Mouse (Mus musculus) embryonic facial prominence, embryonic 13.5 days (tissue): ENCODE measurements around the gene Orc3. TPM values are rescaled to one million over a fixed set of nuclear protein-coding genes. Genes with fewer than 3 reads are reported as not detected.

Experiments used
- ATAC-seq: fragments of 200-750 bp; cut with Nextera tagmentation; 2 replicates; pipeline ENCODE4 v1.8.0; 2017; ENCODE audit warnings: low read depth; ENCODE audit not compliant: insufficient number of reproducible peaks, insufficient read depth, low FRiP score, low TSS enrichment
- H3K27ac ChIP-seq: fragments of 300-500 bp; sonication (generic); 2 replicates; pipeline ENCODE4 v1.5.1; 2015; ENCODE audit warnings: moderate library complexity, mild to moderate bottlenecking, inconsistent platforms
- H3K27me3 ChIP-seq: fragments of 300-500 bp; sonication (generic); 2 replicates; pipeline ENCODE4 v1.6.1; 2015; ENCODE audit warnings: mild to moderate bottlenecking, inconsistent platforms
- H3K36me3 ChIP-seq: fragments of 300-500 bp; sonication (generic); 2 replicates; pipeline ENCODE4 v1.6.1; 2015; ENCODE audit warnings: mild to moderate bottlenecking, inconsistent platforms
- H3K4me1 ChIP-seq: fragments of 300-500 bp; sonication (generic); 2 replicates; pipeline ENCODE4 v1.6.1; 2015; ENCODE audit warnings: inconsistent platforms
- H3K4me2 ChIP-seq: fragments of 300-500 bp; sonication (generic); 2 replicates; pipeline ENCODE4 v1.6.1; 2015; ENCODE audit warnings: moderate library complexity, mild to moderate bottlenecking, inconsistent platforms
- H3K4me3 ChIP-seq: fragments of 300-500 bp; sonication (generic); 2 replicates; pipeline ENCODE4 v1.5.1; 2015; ENCODE audit warnings: mild to moderate bottlenecking, inconsistent platforms
- H3K9ac ChIP-seq: fragments of 300-500 bp; sonication (generic); 2 replicates; pipeline ENCODE4 v1.6.1; 2015; ENCODE audit warnings: mild to moderate bottlenecking, inconsistent platforms
- H3K9me3 ChIP-seq: fragments of 300-500 bp; sonication (generic); 2 replicates; pipeline ENCODE4 v1.6.1; 2016; ENCODE audit warnings: inconsistent platforms
- WGBS: fragments of 180-500 bp; shearing (Covaris S2); methylation state at CpG from one replicate; pipeline ENCODE4 v1.1.7; 2015; ENCODE audit warnings: mixed read lengths; 5-methylcytosine and 5-hydroxymethylcytosine counted together
- polyA plus RNA-seq: library from polyadenylated mRNA; unstranded; fragments of >200 nt; fragmentation: Nextera tagmentation; extraction: Ambion mirVana; gene quantifications from 2 replicates; pipeline ENCODE4 v1.2.1, GENCODE M21; 2015

Gene Orc3
- polyA plus RNA-seq, 1 experiment from 2014 or later = 91.3 TPM

GRCm38 (mm10) chr4:34550748-34551097 is 64.0 kb downstream of the Orc3 start, which contains the start of gene Akirin2:
Gene Akirin2 (plus strand): TSS chr4:34550937.
- WGBS = under 1% methylated on average over 21 of the region's 53 CpGs
- no peak; the same call in 1 of the 2 replicates for ATAC-seq
- Histone ChIP-seq H3K4me1 (peaks cover 12% of the 10 kb centered on the region), H3K36me3 (peaks cover 6% of the 10 kb centered on the region; the same call in 1 of the 2 replicates), H3K4me2 (peak within 1 kb of the TSS; percentile 71), H3K27me3 (no peaks in the 10 kb centered on the region), H3K9me3 (no peaks in the 10 kb centered on the region), H3K27ac (peak within 1 kb of the TSS; percentile 96), H3K4me3 (peak within 1 kb of the TSS; percentile 97), H3K9ac (peak within 1 kb of the TSS; percentile 98)

GRCm38 (mm10) chr4:34549981-34550747 is 64.6 kb downstream of the Orc3 start:
- Histone ChIP-seq H3K9ac (peak overlapping the region; percentile 98), H3K27ac (peak overlapping the region; percentile 96), H3K4me1 (peaks cover 6% of the 10 kb centered on the region), H3K9me3 (no peaks in the 10 kb centered on the region), H3K4me2 (peak overlapping the region; percentile 71), H3K27me3 (no peaks in the 10 kb centered on the region), H3K36me3 (peaks cover under 1% of the 10 kb centered on the region; the same call in 1 of the 2 replicates), H3K4me3 (peak overlapping the region; percentile 97)
- peak; percentile 91 for ATAC-seq
- 2% methylated on average over 38 of the region's 38 CpGs for WGBS

DNA sequence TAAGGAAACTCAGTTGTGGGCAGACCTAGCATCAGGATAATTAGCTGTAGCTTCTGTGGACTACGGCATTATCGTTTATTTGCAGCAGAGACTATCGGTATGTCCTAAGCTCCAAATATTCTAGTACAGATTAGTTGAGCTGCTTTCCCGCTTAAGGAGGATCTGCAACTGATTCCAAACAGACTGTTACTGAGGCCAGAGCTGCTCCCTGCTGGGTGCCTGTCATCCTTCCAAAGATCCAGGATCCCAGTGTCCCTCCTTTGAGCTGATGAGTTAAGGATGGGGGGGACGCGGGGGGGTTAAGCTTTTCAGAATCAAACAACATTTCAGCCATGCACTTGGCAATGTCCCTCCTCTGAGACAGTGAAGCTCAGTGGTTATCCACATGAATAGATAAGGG is 84.8 kb downstream of the Orc3 start:
- ATAC-seq = no peak

GRCm38 (mm10) chr4:34529379-34529778 is 85.4 kb downstream of the Orc3 start:
- Histone ChIP-seq H3K36me3 (no peaks in the 10 kb centered on the region), H3K27me3 (no peaks in the 10 kb centered on the region), H3K4me2 (no peak overlapping the region), H3K9me3 (no peaks in the 10 kb centered on the region), H3K9ac (no peak overlapping the region), H3K4me3 (no peak overlapping the region), H3K27ac (no peak overlapping the region), H3K4me1 (no peaks in the 10 kb centered on the region)
- ATAC-seq = no peak
- 51% methylated on average over 4 of the region's 4 CpGs for WGBS

More for the DNA sequence above, 84.8 kb downstream of the Orc3 start:
- no peak overlapping the region for H3K27ac ChIP-seq
- H3K4me1 ChIP-seq = no peaks in the 10 kb centered on the region
- H3K4me2 ChIP-seq = no peak overlapping the region
- no peak overlapping the region for H3K4me3 ChIP-seq
- no peaks in the 10 kb centered on the region for H3K27me3 ChIP-seq
- no peaks in the 10 kb centered on the region for H3K36me3 ChIP-seq
- WGBS = 86% methylated on average over 6 of the region's 6 CpGs
- H3K9ac ChIP-seq = no peak overlapping the region
- no peaks in the 10 kb centered on the region for H3K9me3 ChIP-seq

GRCm38 (mm10) chr4:34528430-34529100 is 86.2 kb downstream of the Orc3 start:
- no peaks in the 10 kb centered on the region for H3K36me3 ChIP-seq
- no peaks in the 10 kb centered on the region for H3K4me1 ChIP-seq
- H3K27ac ChIP-seq = no peak overlapping the region
- H3K9me3 ChIP-seq = no peaks in the 10 kb centered on the region
- H3K4me3 ChIP-seq = no peak overlapping the region
- H3K9ac ChIP-seq = no peak overlapping the region
- H3K27me3 ChIP-seq = no peaks in the 10 kb centered on the region
- no peak overlapping the region for H3K4me2 ChIP-seq
- no peak for ATAC-seq
- 91% methylated on average over 1 of the region's 1 CpGs for WGBS

GRCm38 (mm10) chr4:34526771-34527170 is 88.0 kb downstream of the Orc3 start:
- no peak overlapping the region for H3K9ac ChIP-seq
- no peaks in the 10 kb centered on the region for H3K4me1 ChIP-seq
- H3K27ac ChIP-seq = no peak overlapping the region
- no peak for ATAC-seq
- H3K9me3 ChIP-seq = no peaks in the 10 kb centered on the region
- no peak overlapping the region for H3K4me3 ChIP-seq
- H3K36me3 ChIP-seq = no peaks in the 10 kb centered on the region
- 85% methylated on average over 3 of the region's 3 CpGs for WGBS
- no peak overlapping the region for H3K4me2 ChIP-seq
- no peaks in the 10 kb centered on the region for H3K27me3 ChIP-seq

- WGBS = 88% methylated on average over 4 of the region's 4 CpGs
- H3K9me3 ChIP-seq = no peaks in the 10 kb centered on the region
- H3K36me3 ChIP-seq = no peaks in the 10 kb centered on the region
- no peaks in the 10 kb centered on the region for H3K4me1 ChIP-seq
- no peaks in the 10 kb centered on the region for H3K27me3 ChIP-seq
- no peak overlapping the region for H3K9ac ChIP-seq
- H3K4me3 ChIP-seq = no peak overlapping the region
- no peak overlapping the region for H3K27ac ChIP-seq
- ATAC-seq = no peak
- H3K4me2 ChIP-seq = no peak overlapping the region
Observed at GRCm38 (mm10) chr4:34523586-34523985, 91.2 kb downstream of the Orc3 start.

DNA sequence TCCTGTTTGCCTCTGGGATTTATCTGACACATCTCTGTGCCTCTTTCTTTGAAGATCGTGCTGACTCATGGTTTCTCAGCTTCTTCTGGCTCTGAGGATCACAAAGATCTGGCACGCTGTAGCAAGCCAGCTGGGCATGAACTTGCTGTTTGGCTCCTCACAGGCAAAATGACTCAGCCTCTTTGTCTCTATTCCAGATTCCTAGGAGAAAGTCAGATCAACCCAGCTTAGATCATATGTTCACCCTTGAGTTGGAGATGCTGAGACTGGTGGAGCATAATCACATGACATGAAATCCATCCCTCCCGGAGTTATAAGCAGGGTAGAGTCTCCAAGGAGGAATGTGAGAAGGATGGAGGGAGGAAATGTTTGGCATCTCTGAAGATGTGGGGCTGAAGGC is 91.9 kb downstream of the Orc3 start:
- no peak overlapping the region for H3K4me2 ChIP-seq
- H3K27ac ChIP-seq = no peak overlapping the region
- H3K4me3 ChIP-seq = no peak overlapping the region
- no peaks in the 10 kb centered on the region for H3K4me1 ChIP-seq
- no peak overlapping the region for H3K9ac ChIP-seq
- no peak for ATAC-seq
- H3K27me3 ChIP-seq = no peaks in the 10 kb centered on the region
- H3K36me3 ChIP-seq = no peaks in the 10 kb centered on the region
- WGBS = 64% methylated on average over 3 of the region's 3 CpGs
- H3K9me3 ChIP-seq = no peaks in the 10 kb centered on the region

Other genes with a start within 250 kb of the Orc3 start
- 59.0 and 65.1 TPM in 2 replicates for gene Akirin2, start 64.0 kb downstream of the Orc3 start, polyA plus RNA-seq
- 68.0 and 72.1 TPM in 2 replicates for gene Rars2, start within 50 bp of the Orc3 start, polyA plus RNA-seq
- gene Slc35a1, start 72.5 kb upstream of the Orc3 start, polyA plus RNA-seq = 50.4 and 50.9 TPM in 2 replicates
- 0.27 and 1.3 TPM in 2 replicates for gene Cfap206, start 115.3 kb upstream of the Orc3 start, polyA plus RNA-seq
- gene Gm136, start 141.3 kb upstream of the Orc3 start, polyA plus RNA-seq = not detected in 2 replicates
- 54.0 and 55.2 TPM in 2 replicates for gene Smim8, start 163.5 kb upstream of the Orc3 start, polyA plus RNA-seq